Comparison of ENCODE assay signal across 20 mouse cellular contexts in the genomic region with DNA sequence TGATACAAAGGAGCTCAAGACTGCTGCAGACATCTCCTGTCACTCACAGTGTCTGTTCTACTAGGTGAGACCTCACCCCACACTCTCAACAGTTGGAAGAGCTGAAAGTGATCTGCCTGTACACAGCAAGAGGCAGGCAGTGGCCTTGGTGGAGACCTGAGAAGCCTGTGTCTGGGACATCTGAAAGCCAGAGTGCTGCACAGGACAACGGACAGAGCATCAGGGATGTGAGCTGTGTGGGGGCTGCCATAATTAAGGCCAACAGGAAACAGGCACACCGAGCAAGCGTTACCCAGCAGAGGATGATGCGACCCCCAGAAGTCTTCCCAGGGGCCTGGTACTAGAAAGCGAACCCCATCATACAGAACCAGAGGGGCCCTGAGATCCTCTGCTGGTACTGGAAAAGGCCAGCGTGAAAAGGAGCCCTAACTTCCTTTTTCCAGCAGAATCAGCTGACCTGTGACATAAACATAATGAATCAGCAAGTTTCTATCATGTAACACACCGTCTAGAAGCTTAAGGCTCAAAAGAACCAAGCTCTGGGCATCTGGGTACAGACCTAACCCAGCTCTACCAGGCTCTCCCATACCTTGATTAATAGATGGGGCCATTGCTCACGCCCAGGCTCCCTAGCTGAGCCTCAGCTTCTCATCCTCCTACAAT.
DNase-seq lines count a peak whose midpoint lies in the region; ATAC-seq and TF ChIP-seq lines count a peak whose summit lies in the region.
"Had no signal": no experiment of that assay in that cellular context is flagged by ENCODE, and none has a peak within 500 bp of the region (broad histone marks: within the 10 kb centered on the region; RNA-seq: fewer than 3 reads in every experiment).

No protein-coding gene starts in this region.

- no peak overlapping the region for H3K4me3 ChIP-seq in spleen, adult 2 months (ENCODE audit: extremely low read depth, insufficient read depth, insufficient read length)
- H3K4me3 ChIP-seq in brown adipose tissue, adult 24 weeks (ENCODE audit: insufficient read depth, low read depth, low read length): no peak overlapping the region
- H3K4me3 ChIP-seq in midbrain, embryonic 14.5 days (replicated peaks; ENCODE audit: low read depth, low read length): no peak overlapping the region
- H3K4me3 ChIP-seq: erythroblast, embryonic 14.5 days; forebrain, embryonic 15.5 days; heart, embryonic 12.5 days; limb, embryonic 13.5 days had no signal

- ATAC-seq in midbrain, embryonic 14.5 days (ENCODE audit: low FRiP score, low TSS enrichment): no peak
- ATAC-seq in cerebellum, adult (ENCODE audit: insufficient number of reproducible peaks, low FRiP score, low TSS enrichment): no peak
- ATAC-seq: forebrain, embryonic 15.5 days; hindbrain, embryonic 16.5 days; intestine, postnatal 0 days had no signal

- no peaks in the 10 kb centered on the region for H3K27me3 ChIP-seq in spleen, adult 2 months (ENCODE audit: control insufficient read depth, insufficient read depth, low read length)
- H3K27me3 ChIP-seq in midbrain, embryonic 14.5 days (ENCODE audit: control insufficient read depth, insufficient read depth, low read length): no peaks in the 10 kb centered on the region
- H3K27me3 ChIP-seq: forebrain, embryonic 15.5 days; limb, embryonic 13.5 days; Patski had no signal

- H3K4me2 ChIP-seq in midbrain, embryonic 14.5 days (ENCODE audit: low read length): no peak overlapping the region
- H3K4me2 ChIP-seq: forebrain, embryonic 15.5 days; heart, embryonic 12.5 days; limb, embryonic 13.5 days had no signal

- H3K36me3 ChIP-seq in spleen, adult 2 months (ENCODE audit: control insufficient read depth, insufficient read depth, low read length): no peaks in the 10 kb centered on the region
- H3K36me3 ChIP-seq in midbrain, embryonic 14.5 days (ENCODE audit: control insufficient read depth, insufficient read depth, low read length): no peaks in the 10 kb centered on the region
- H3K36me3 ChIP-seq: forebrain, embryonic 15.5 days; heart, embryonic 12.5 days; limb, embryonic 13.5 days had no signal

- TF ChIP-seq POLR2A in spleen, adult 2 months (IDR thresholded peaks at IDR 0.05; ENCODE audit: low read depth, low read length): no peak

- DNase-seq in spleen, adult 2 months (ENCODE audit: low read depth in 1 of 2, low spot score in 2 of 2): no peak
- DNase-seq in spleen, adult 18-20 months: no peak
- no peak for DNase-seq in midbrain, embryonic 14.5 days
- DNase-seq in right cerebral cortex, postnatal 4 days: no peak
- no peak for DNase-seq in testis, postnatal 10 days (ENCODE audit: low spot score)
- DNase-seq: adrenal gland, postnatal 36 days; cerebellum, postnatal 36 days; heart, postnatal 36 days; kidney, postnatal 10 days; right cerebral cortex, adult 18-20 months; thymus, postnatal 14 days had no signal

- TF ChIP-seq CTCF in spleen, adult 2 months (IDR thresholded peaks at IDR 0.05; ENCODE audit: extremely low read depth, insufficient read depth, insufficient read length, insufficient replicate concordance): no peak

- H3K4me1 ChIP-seq in spleen, adult 2 months (ENCODE audit: control insufficient read depth, insufficient read depth, insufficient read length): peaks cover 8% of the 10 kb centered on the region; the same call in 1 of the 2 replicates
- no peaks in the 10 kb centered on the region for H3K4me1 ChIP-seq in brown adipose tissue, adult 24 weeks (ENCODE audit: control insufficient read depth, insufficient read depth, insufficient read length, low read length)
- H3K4me1 ChIP-seq in midbrain, embryonic 14.5 days (ENCODE audit: control insufficient read depth, insufficient read depth, low read length): peaks cover 24% of the 10 kb centered on the region
- H3K4me1 ChIP-seq: forebrain, embryonic 15.5 days; heart, embryonic 12.5 days; limb, embryonic 13.5 days had no signal

- no peaks in the 10 kb centered on the region for H3K9me3 ChIP-seq in midbrain, embryonic 14.5 days (ENCODE audit: control insufficient read depth, low read length)
- H3K9me3 ChIP-seq: forebrain, embryonic 15.5 days; heart, embryonic 12.5 days; limb, embryonic 13.5 days had no signal

- no peak overlapping the region for H3K9ac ChIP-seq in midbrain, embryonic 14.5 days (replicated peaks; ENCODE audit: low read length)
- H3K9ac ChIP-seq: forebrain, embryonic 15.5 days; heart, embryonic 12.5 days; limb, embryonic 13.5 days had no signal

- WGBS in spleen, adult 2 months: 35% methylated on average over 8 of the region's 8 CpGs
- WGBS in midbrain, embryonic 14.5 days: 85% methylated on average over 8 of the region's 8 CpGs

- peak overlapping the region; percentile 26; the same call in 1 of the 2 replicates for H3K27ac ChIP-seq in spleen, adult 2 months (ENCODE audit: insufficient read depth, low read length)
- H3K27ac ChIP-seq in brown adipose tissue, adult 24 weeks (replicated peaks; ENCODE audit: low read depth, low read length): peak overlapping the region; percentile 67
- H3K27ac ChIP-seq in midbrain, embryonic 14.5 days (replicated peaks; ENCODE audit: low read depth, low read length): peak overlapping the region; percentile 53; the same call in 1 of the 2 replicates
- H3K27ac ChIP-seq: forebrain, embryonic 15.5 days; limb, embryonic 13.5 days had no signal
